Mouse (Mus musculus) urinary bladder, postnatal 0 days (tissue): ENCODE results near the gene Melk. TPM values are rescaled to one million over a fixed set of nuclear protein-coding genes. Genes with fewer than 3 reads are reported as not detected.

Experiments used
- polyA plus RNA-seq: library from polyadenylated mRNA; unstranded; fragments of >200 nt; fragmentation: Nextera tagmentation; extraction: Ambion mirVana; gene quantifications from 2 replicates; pipeline ENCODE4 v1.2.1, GENCODE M21; 2015

Melk gene
- polyA plus RNA-seq: 6.7 and 9.7 TPM in 2 replicates

GRCm38 (mm10) chr4:44300781-44301750, at the start of gene Melk:
Gene Melk (plus strand): TSS chr4:44300876.

Other genes with a start within 250 kb of the Melk start
- 25.1 and 27.7 TPM in 2 replicates for gene Gne, start 216.7 kb upstream of the Melk start, polyA plus RNA-seq
- 7.1 and 8.8 TPM in 2 replicates for gene Rnf38, start 67.1 kb upstream of the Melk start, polyA plus RNA-seq